Mouse (Mus musculus): ENCODE measurements at regions not wholly inside any gene's neighbourhood (a gene's known extent, or its start where the extent isn't known, plus 50 kb on each side); places are given as distances from the start of the nearest gene placed in this dataset.
A peak's percentile ranks its signal among the peaks of the same experiment; 100 is the strongest.
"Not testable (repeated sequence)": the region's sequence is repeated elsewhere in the genome, so short reads cannot be mapped to it uniquely, and the experiment has no call there.

GRCm38 (mm10) chr12:113333853-113334252 is 148.1 kb downstream of the Tmem121 start:
- not testable (repeated sequence) for DNase-seq

DNA sequence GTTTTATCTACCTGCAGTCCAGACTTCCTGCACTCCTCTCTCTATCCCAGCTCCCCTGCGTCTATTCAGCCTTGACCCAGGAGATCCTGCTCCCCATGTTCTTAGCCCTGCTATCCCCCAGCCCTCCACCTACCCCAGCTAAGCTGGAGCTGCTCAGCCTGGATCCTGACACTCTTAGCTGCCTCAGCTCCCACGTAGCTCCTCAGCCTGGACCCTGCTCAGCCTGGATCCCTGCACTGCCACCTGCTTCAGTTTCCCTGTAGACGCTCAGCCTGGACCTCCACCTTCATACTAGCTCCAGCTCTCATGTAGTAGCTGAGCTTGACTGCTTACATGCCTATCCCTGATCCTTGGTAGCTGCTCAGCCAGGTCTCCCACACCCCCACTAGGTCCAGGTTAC is 151.5 kb downstream of the Tmem121 start:
- DNase-seq, result no peak

- no peak for DNase-seq
Observed at GRCm38 (mm10) chr12:113338891-113339290, 150.4 kb upstream of the Adam6b start.

DNA sequence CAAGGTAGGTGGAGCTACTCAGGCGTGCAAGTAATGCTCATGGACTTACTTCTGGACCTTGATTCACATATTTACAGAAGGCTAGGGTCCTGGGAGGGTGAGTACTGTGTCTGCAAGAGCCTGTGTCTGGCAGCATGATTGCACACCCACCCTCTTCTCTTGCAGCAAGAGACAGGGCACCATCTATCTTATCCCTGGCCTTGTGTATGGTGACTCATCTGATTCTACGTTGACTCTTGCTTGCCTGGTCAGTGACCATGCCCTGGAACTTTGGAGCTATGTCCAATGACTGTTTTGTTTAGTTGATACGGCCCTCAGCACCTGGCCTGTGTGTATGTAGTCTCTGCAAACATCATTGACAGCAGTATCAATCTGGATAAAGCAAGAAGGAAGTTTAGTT is 148.3 kb upstream of the Adam6b start:
- DNase-seq, result no peak

- peak; percentile 1 for DNase-seq
Observed at GRCm38 (mm10) chr12:113355132-113355531, 134.2 kb upstream of the Adam6b start.

DNA sequence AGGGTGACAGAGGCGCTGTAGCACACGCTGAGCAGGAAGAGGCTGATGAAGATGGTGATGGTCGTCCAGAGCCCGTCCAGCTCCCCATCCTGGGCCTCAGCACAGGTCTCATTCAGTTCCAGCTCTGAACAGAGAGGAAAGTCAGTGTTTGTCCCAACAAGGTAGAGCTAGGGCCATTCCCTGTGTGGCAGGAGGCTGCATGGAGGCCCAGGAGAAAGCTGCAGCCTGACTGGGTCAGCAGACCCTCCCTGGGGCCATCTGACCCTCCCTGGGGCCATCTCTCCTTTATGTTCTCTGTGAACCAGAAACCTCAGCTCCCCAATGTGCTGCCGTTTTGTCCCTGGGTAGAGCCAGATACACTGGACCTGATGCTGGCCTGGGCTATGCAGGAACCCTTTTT is 131.2 kb upstream of the Adam6b start:
- DNase-seq, result no peak

DNA sequence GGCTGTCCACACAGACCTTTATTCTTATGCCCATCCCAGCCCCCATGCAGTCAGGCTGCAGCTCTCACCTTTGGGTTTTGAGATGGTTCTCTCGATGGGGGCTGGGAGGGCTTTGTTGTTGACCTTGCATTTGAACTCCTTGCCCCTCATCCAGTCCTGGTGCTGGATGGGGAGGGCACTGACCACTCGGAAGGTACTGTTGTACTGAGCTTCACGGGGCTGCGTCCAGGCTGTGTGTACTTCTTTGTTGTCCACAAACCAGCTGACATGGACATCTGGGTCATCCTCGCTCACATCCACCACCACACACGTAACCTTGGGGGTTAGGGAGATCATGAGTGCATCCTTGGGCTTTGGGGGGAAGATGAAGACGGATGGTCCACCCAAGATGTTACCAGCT is 129.3 kb upstream of the Adam6b start:
- no peak for DNase-seq

GRCm38 (mm10) chr12:113362409-113363038 is 126.8 kb upstream of the Adam6b start:
- DNase-seq, result no peak

- DNase-seq, result no peak
Observed at GRCm38 (mm10) chr12:113364023-113364422, 125.3 kb upstream of the Adam6b start.

- DNase-seq, result no peak
Observed at GRCm38 (mm10) chr12:113364437-113364836, 124.9 kb upstream of the Adam6b start.

DNA sequence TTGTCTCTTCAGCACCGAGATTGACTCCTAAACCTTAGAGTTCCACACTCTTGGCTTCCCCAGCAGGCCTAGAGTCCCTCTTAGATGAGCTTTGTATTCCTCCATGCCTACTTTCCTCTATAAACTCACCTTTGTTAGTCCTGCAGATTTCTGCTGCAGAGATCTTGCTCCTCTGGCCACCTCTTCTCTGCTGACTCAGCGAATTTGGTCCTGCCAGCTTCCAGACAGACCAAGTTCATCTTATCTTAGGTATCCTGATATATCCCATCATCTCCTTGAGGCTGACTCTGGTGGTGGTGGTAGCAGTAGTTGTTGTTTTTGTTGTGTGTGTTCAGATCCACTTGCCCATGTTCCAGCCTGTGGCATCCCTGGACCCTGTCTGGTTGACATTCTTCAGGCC is 123.5 kb upstream of the Adam6b start:
- DNase-seq, result no peak

DNA sequence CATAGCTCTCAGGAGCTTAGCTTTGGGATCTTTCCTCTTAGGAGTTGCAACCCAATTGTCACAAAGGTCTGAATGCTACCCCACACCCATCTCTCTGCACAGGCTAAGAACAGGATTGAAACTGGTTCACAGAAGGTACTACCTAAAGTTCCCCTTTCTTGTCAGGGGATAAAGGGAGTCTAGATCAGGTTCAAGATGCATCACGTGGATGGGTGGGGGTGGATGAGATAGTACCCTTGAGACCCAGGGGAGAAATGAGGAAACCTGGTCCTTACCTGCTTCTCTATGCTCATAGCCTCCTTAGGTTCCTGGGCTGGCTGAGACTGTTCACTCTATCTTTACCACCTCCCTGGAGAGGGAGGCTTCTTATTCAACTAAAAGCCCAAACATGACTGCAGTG is 122.9 kb upstream of the Adam6b start:
- no peak for DNase-seq

DNA sequence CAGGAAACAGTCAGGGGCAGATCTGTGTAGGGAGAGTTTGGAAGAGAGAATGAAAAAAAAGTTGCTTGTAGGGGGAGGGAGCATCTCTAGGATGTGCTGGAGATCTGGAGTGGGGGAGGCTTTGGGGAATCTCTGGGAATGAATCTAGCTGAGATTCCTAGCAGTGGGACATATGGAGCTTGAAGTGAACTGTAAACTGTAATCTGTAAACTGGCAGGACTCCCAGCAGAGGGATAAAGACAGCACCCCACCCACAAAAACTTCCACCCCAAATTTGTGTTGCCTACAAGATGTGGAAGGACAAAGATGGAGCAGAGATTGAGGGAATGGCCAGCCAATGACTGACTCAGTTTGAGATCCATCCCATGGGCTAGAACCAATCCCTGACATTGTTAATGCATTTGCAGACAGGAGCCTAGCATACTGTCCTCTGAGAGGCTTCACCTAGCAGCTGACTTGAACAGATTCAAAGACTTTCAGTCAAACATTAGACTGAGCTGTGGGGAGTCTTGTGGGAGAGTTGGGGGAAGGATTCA is 87.7 kb upstream of the Adam6b start:
- no peak for DNase-seq

- DNase-seq, result no peak
Observed at GRCm38 (mm10) chr12:113402823-113403222, 86.5 kb upstream of the Adam6b start.

DNA sequence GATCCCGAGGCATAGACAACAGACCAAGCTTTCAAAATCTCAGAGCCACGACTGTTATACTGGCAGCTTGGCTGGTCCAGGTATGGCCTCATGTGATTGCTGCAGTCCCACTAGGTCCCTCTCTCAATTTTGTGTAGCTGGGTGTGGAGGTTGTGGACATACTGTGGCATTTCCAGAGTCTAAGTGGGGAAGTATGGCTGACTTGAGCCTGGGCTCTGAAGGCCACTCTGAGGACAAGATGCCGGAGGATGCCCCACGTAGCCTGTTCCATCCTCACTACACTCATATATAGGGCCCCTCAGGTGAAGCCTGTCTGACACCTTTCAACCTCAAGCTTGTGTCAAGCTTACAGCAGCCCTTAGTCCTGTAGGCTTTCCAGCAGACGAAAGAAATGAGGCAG is 78.2 kb upstream of the Adam6b start:
- DNase-seq, result no peak

DNA sequence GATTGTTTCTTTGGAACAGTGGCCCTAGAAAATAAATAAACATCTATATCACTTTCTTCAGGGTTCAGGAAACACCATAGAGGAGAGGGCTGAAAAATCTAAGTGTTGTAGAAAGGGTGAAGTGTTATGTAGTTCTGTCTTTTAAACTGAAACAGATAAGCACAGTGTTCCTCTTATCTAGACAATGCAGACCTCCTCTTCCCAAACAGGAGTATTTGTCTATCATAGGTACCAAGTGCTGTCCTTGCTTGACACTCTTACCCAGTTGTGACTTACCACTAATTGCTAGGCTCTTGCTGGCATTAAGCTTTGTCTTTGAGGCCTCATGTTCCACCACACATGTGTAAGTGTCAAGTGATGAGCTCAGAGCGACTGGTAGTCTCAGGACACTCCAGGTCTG is 75.3 kb upstream of the Adam6b start:
- DNase-seq, result no peak

DNA sequence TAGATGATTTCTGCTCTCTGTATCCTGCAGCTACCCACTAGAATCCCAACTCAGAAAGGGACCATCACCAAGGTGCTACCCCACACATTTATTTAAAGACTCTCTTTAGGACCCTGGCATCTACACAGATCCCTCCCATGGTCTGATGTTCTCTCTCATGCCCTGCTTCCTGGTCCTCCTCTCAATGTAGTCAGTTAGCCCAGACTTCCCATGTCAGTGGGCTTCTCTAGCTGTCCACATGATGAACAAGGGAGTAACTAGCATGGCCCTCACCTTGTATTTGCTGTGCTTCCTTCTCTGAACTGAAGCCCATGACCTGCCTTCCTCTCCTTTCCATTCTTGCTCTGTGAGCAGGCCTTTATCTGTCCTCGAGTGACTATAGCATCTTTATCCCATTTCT is 71.8 kb upstream of the Adam6b start:
- no peak for DNase-seq

- DNase-seq, result no peak
Observed at GRCm38 (mm10) chr12:113418731-113419402, 70.4 kb upstream of the Adam6b start.

DNA sequence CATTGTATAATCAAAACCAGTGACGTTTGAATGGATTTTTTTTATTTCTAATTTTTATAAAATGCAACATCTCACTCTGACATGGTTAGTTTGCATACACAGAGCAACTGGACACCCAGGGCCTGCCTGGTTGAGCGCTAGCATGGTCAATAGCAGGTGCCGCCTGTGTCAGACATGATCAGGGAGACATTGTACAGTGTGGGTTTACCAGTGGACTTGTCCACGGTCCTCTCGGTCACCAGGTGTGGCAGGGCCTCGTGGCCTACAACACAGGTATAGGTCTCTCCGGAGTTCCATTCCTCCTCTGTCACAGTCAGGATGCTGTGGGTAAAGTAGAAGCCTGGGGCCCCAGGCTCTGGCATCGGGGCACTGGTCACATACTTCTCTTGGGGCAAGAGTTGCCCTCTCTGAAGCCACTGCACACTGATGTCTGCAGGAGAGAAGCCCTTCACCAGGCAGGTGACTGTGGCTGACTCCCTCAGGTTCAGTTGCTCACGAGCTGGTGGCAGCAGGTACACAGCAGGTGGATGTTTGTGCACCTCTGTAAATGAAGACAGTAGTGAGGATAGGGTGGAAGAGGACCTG is 68.5 kb upstream of the Adam6b start:
- DNase-seq, result no peak

DNA sequence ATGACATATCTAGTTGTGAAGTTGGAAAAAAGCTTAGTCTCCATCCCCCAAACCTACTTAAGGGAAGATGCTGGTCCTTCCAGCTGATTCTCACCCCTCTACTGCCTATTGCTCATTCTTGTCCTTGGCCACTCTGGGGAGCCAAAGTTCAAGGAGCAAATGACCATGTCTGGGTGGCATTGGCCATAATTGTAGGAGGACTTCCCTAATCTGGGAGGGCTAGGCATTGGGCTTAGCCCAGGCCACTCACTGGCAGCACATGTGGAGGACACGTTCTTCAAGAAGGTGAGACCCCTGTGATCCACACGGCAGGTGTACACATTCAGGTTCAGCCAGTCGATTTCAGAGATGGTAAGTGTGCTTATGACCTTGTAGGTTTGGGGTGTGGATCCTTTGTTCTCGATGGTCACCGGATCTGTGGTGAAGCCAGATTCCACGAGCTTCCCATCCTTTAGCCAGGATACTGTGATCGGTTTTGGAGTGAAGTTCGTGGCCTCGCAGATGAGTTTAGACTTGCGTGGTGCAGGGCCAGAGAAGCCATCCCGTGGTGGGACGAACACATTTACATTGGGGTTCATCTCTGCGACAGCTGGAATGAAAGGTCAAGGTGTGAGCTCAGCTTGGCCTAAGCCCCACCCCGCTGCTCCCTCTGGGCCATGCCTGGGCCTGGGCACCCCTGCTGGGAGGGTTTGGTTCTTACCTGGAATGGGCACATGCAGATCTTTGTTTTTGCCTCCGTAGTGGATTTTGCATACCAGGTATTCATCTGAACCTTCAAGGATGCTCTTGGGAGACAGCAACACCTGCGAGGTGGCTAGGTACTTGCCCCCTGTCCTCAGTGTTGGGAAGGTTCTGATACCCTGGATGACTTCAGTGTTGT is 67.4 kb upstream of the Adam6b start:
- DNase-seq, result no peak

- DNase-seq, result no peak
Observed at GRCm38 (mm10) chr12:113422736-113423254, 66.5 kb upstream of the Adam6b start.

- DNase-seq, result no peak
Observed at GRCm38 (mm10) chr12:113423736-113424597, 65.3 kb upstream of the Adam6b start.
